Mouse (Mus musculus): Measurements from ENCODE around the gene Gm18596.

GRCm38 (mm10) chr10:77709831-77710230 is 32.6 kb downstream of the Gm18596 start:
- TF ChIP-seq CTCF (IDR thresholded peaks at IDR 0.05) (peak; percentile 32), EP300 (IDR thresholded peaks at IDR 0.05; ENCODE audit: insufficient read depth, low read depth, low read length) (no peak)
